Mouse (Mus musculus): Measurements from ENCODE around the gene Gpc6. TPM values are rescaled to one million over a fixed set of nuclear protein-coding genes. Genes with fewer than 3 reads are reported as not detected.
A peak's percentile ranks its signal among the peaks of the same experiment; 100 is the strongest.

Gpc6 gene
- polyA plus RNA-seq, 1 experiment from 2014 or later = 31.2 TPM

GRCm38 (mm10) chr14:117324214-117324613 is 399.1 kb downstream of the Gpc6 start:
- Histone ChIP-seq H3K27ac (ENCODE audit: low read depth, low read length) (no peak overlapping the region), H3K27me3 (ENCODE audit: control insufficient read depth, insufficient read depth, low read length) (no peaks in the 10 kb centered on the region), H3K9me3 (ENCODE audit: control insufficient read depth, low read length) (no peaks in the 10 kb centered on the region), H3K4me2 (ENCODE audit: low read depth) (no peak overlapping the region), H3K4me1 (ENCODE audit: control insufficient read depth, insufficient read depth, low read length) (no peaks in the 10 kb centered on the region), H3K4me3 (ENCODE audit: low read depth, low read length) (no peak overlapping the region), H3K36me3 (ENCODE audit: control insufficient read depth, insufficient read depth, low read length) (no peaks in the 10 kb centered on the region), H3K9ac (ENCODE audit: low read length) (no peak overlapping the region)
- no peak for ATAC-seq (ENCODE audit: insufficient read depth, low FRiP score, low TSS enrichment)
- 88% methylated on average over 2 of the region's 2 CpGs for WGBS
- no peak for DNase-seq (ENCODE audit: low spot score)

DNA sequence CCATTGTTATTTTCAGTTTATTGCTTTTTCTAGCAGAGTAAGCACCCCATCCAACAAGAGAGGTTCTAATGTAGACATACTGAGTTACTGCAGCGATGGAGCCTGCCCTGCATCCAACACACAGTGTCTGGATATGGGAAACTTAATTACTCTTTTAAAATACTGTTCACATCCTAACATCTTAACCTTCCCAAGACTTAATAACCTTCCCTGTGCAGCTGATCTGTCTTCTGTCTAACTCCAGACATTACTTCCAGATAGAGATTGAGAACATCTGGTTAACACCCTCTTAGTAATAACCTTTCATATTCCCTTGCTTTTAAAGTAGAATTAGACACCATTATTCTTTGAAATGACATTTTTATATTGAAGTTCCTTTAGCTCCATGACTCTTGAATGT is 407.1 kb downstream of the Gpc6 start:
- H3K27ac ChIP-seq (ENCODE audit: low read depth, low read length) = no peak overlapping the region
- H3K9me3 ChIP-seq (ENCODE audit: control insufficient read depth, low read length) = no peaks in the 10 kb centered on the region
- H3K27me3 ChIP-seq (ENCODE audit: control insufficient read depth, insufficient read depth, low read length) = no peaks in the 10 kb centered on the region
- ATAC-seq (ENCODE audit: insufficient read depth, low FRiP score, low TSS enrichment) = no peak
- H3K36me3 ChIP-seq (ENCODE audit: control insufficient read depth, insufficient read depth, low read length) = no peaks in the 10 kb centered on the region
- no peak overlapping the region for H3K9ac ChIP-seq (ENCODE audit: low read length)
- H3K4me3 ChIP-seq (ENCODE audit: low read depth, low read length) = no peak overlapping the region
- no peaks in the 10 kb centered on the region for H3K4me1 ChIP-seq (ENCODE audit: control insufficient read depth, insufficient read depth, low read length)
- no peak overlapping the region for H3K4me2 ChIP-seq (ENCODE audit: low read depth)
- no peak for DNase-seq (ENCODE audit: low spot score)
- 75% methylated on average over 1 of the region's 1 CpGs for WGBS

DNA sequence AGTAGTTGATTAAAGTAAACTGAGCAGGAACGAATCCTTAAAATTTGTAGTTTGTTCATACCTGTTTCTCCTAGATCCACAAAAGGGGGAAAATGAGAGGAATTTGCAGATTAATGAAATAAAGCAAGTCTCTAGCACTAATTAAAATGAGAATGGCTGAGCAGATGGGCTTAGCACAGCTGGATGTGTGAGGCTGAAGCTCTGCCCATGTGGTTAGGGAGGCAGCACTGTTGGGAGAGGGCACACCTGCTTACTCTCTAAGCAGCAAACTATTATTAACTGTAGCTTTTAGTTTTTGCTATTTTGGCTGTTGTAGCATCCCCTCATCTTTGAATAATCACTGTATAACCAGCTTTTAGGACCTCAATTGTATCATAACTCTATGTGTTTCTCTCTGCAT is 412.2 kb downstream of the Gpc6 start:
- WGBS = 48% methylated on average over 1 of the region's 1 CpGs
- Histone ChIP-seq H3K27me3 (ENCODE audit: control insufficient read depth, insufficient read depth, low read length) (no peaks in the 10 kb centered on the region), H3K27ac (ENCODE audit: low read depth, low read length) (no peak overlapping the region), H3K4me2 (ENCODE audit: low read depth) (no peak overlapping the region), H3K4me3 (ENCODE audit: low read depth, low read length) (no peak overlapping the region), H3K4me1 (ENCODE audit: control insufficient read depth, insufficient read depth, low read length) (no peaks in the 10 kb centered on the region), H3K36me3 (ENCODE audit: control insufficient read depth, insufficient read depth, low read length) (no peaks in the 10 kb centered on the region), H3K9me3 (ENCODE audit: control insufficient read depth, low read length) (no peaks in the 10 kb centered on the region), H3K9ac (ENCODE audit: low read length) (no peak overlapping the region)
- no peak for ATAC-seq (ENCODE audit: insufficient read depth, low FRiP score, low TSS enrichment)
- DNase-seq (ENCODE audit: low spot score) = no peak

- Histone ChIP-seq H3K4me1 (ENCODE audit: control insufficient read depth, insufficient read depth, low read length) (no peaks in the 10 kb centered on the region), H3K4me2 (ENCODE audit: low read depth) (no peak overlapping the region), H3K27ac (ENCODE audit: low read depth, low read length) (no peak overlapping the region), H3K9me3 (ENCODE audit: control insufficient read depth, low read length) (no peaks in the 10 kb centered on the region), H3K4me3 (ENCODE audit: low read depth, low read length) (no peak overlapping the region), H3K9ac (ENCODE audit: low read length) (no peak overlapping the region), H3K36me3 (ENCODE audit: control insufficient read depth, insufficient read depth, low read length) (no peaks in the 10 kb centered on the region), H3K27me3 (ENCODE audit: control insufficient read depth, insufficient read depth, low read length) (no peaks in the 10 kb centered on the region)
- 49% methylated on average over 4 of the region's 4 CpGs for WGBS
- ATAC-seq (ENCODE audit: insufficient read depth, low FRiP score, low TSS enrichment) (no peak), DNase-seq (ENCODE audit: low spot score) (no peak)
Observed at GRCm38 (mm10) chr14:117340549-117340948, 415.4 kb downstream of the Gpc6 start.

GRCm38 (mm10) chr14:117344505-117344904 is 419.4 kb downstream of the Gpc6 start:
- H3K27me3 ChIP-seq (ENCODE audit: control insufficient read depth, insufficient read depth, low read length) = no peaks in the 10 kb centered on the region
- H3K4me3 ChIP-seq (ENCODE audit: low read depth, low read length) = no peak overlapping the region
- H3K9ac ChIP-seq (ENCODE audit: low read length) = no peak overlapping the region
- no peaks in the 10 kb centered on the region for H3K4me1 ChIP-seq (ENCODE audit: control insufficient read depth, insufficient read depth, low read length)
- 80% methylated on average over 6 of the region's 6 CpGs for WGBS
- H3K36me3 ChIP-seq (ENCODE audit: control insufficient read depth, insufficient read depth, low read length) = no peaks in the 10 kb centered on the region
- H3K4me2 ChIP-seq (ENCODE audit: low read depth) = no peak overlapping the region
- no peak for DNase-seq (ENCODE audit: low spot score)
- no peak overlapping the region for H3K27ac ChIP-seq (ENCODE audit: low read depth, low read length)
- no peaks in the 10 kb centered on the region for H3K9me3 ChIP-seq (ENCODE audit: control insufficient read depth, low read length)
- no peak for ATAC-seq (ENCODE audit: insufficient read depth, low FRiP score, low TSS enrichment)

- Histone ChIP-seq H3K27me3 (ENCODE audit: control insufficient read depth, insufficient read depth, low read length) (no peaks in the 10 kb centered on the region), H3K27ac (ENCODE audit: low read depth, low read length) (no peak overlapping the region), H3K4me3 (ENCODE audit: low read depth, low read length) (no peak overlapping the region), H3K9ac (ENCODE audit: low read length) (no peak overlapping the region), H3K36me3 (ENCODE audit: control insufficient read depth, insufficient read depth, low read length) (no peaks in the 10 kb centered on the region), H3K9me3 (ENCODE audit: control insufficient read depth, low read length) (no peaks in the 10 kb centered on the region), H3K4me2 (ENCODE audit: low read depth) (no peak overlapping the region), H3K4me1 (ENCODE audit: control insufficient read depth, insufficient read depth, low read length) (no peaks in the 10 kb centered on the region)
- no peak for DNase-seq (ENCODE audit: low spot score)
- ATAC-seq (ENCODE audit: insufficient read depth, low FRiP score, low TSS enrichment) = no peak; the same call in 1 of the 2 replicates
- 91% methylated on average over 6 of the region's 6 CpGs for WGBS
Observed at GRCm38 (mm10) chr14:117346372-117346885, 421.3 kb downstream of the Gpc6 start.

DNA sequence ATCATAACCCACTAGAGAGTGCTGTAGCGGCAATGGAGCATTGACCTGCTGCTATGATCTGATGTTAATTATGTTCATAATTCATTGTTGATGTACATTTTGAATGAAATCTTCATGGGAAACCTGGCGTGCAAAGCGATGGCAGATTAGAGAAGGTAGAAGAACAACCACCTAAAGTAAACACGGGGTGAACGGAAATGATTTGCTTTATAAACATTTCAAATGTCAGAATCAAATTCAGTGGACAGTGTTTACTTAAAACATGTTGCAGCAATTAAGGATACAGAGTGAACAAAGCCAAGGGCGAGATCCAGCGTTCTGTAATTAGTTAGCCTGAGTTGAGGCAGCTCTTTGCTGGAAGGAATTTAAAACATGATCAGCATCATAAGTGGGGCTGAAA is 426.2 kb downstream of the Gpc6 start:
- DNase-seq (ENCODE audit: low spot score) = no peak
- Histone ChIP-seq H3K4me3 (ENCODE audit: low read depth, low read length) (no peak overlapping the region), H3K27ac (ENCODE audit: low read depth, low read length) (no peak overlapping the region), H3K36me3 (ENCODE audit: control insufficient read depth, insufficient read depth, low read length) (no peaks in the 10 kb centered on the region), H3K9me3 (ENCODE audit: control insufficient read depth, low read length) (no peaks in the 10 kb centered on the region), H3K9ac (ENCODE audit: low read length) (no peak overlapping the region), H3K4me2 (ENCODE audit: low read depth) (no peak overlapping the region), H3K27me3 (ENCODE audit: control insufficient read depth, insufficient read depth, low read length) (no peaks in the 10 kb centered on the region), H3K4me1 (ENCODE audit: control insufficient read depth, insufficient read depth, low read length) (no peaks in the 10 kb centered on the region)
- 85% methylated on average over 7 of the region's 7 CpGs for WGBS
- ATAC-seq (ENCODE audit: insufficient read depth, low FRiP score, low TSS enrichment) = no peak

GRCm38 (mm10) chr14:117361155-117361964 is 436.2 kb downstream of the Gpc6 start:
- no peaks in the 10 kb centered on the region for H3K9me3 ChIP-seq (ENCODE audit: control insufficient read depth, low read length)
- H3K9ac ChIP-seq (ENCODE audit: low read length) = no peak overlapping the region
- ATAC-seq (ENCODE audit: insufficient read depth, low FRiP score, low TSS enrichment) = peak; percentile 53; the same call in 1 of the 2 replicates
- H3K4me3 ChIP-seq (ENCODE audit: low read depth, low read length) = no peak overlapping the region
- no peak overlapping the region for H3K4me2 ChIP-seq (ENCODE audit: low read depth)
- no peaks in the 10 kb centered on the region for H3K27me3 ChIP-seq (ENCODE audit: control insufficient read depth, insufficient read depth, low read length)
- H3K36me3 ChIP-seq (ENCODE audit: control insufficient read depth, insufficient read depth, low read length) = no peaks in the 10 kb centered on the region
- no peak overlapping the region for H3K27ac ChIP-seq (ENCODE audit: low read depth, low read length)
- no peak for DNase-seq (ENCODE audit: low spot score)
- H3K4me1 ChIP-seq (ENCODE audit: control insufficient read depth, insufficient read depth, low read length) = no peaks in the 10 kb centered on the region
- 66% methylated on average over 9 of the region's 9 CpGs for WGBS

GRCm38 (mm10) chr14:117361965-117362309 is 436.8 kb downstream of the Gpc6 start:
- H3K9ac ChIP-seq (ENCODE audit: low read length) = no peak overlapping the region
- H3K9me3 ChIP-seq (ENCODE audit: control insufficient read depth, low read length) = no peaks in the 10 kb centered on the region
- H3K27ac ChIP-seq (ENCODE audit: low read depth, low read length) = no peak overlapping the region
- ATAC-seq (ENCODE audit: insufficient read depth, low FRiP score, low TSS enrichment) (no peak), DNase-seq (ENCODE audit: low spot score) (no peak)
- H3K4me1 ChIP-seq (ENCODE audit: control insufficient read depth, insufficient read depth, low read length) = no peaks in the 10 kb centered on the region
- H3K4me2 ChIP-seq (ENCODE audit: low read depth) = no peak overlapping the region
- no peaks in the 10 kb centered on the region for H3K27me3 ChIP-seq (ENCODE audit: control insufficient read depth, insufficient read depth, low read length)
- no peak overlapping the region for H3K4me3 ChIP-seq (ENCODE audit: low read depth, low read length)
- H3K36me3 ChIP-seq (ENCODE audit: control insufficient read depth, insufficient read depth, low read length) = no peaks in the 10 kb centered on the region
- WGBS = 96% methylated on average over 2 of the region's 2 CpGs
